Mouse (Mus musculus): Measurements from ENCODE around the gene Fgf8.

The Fgf8 gene

DNA sequence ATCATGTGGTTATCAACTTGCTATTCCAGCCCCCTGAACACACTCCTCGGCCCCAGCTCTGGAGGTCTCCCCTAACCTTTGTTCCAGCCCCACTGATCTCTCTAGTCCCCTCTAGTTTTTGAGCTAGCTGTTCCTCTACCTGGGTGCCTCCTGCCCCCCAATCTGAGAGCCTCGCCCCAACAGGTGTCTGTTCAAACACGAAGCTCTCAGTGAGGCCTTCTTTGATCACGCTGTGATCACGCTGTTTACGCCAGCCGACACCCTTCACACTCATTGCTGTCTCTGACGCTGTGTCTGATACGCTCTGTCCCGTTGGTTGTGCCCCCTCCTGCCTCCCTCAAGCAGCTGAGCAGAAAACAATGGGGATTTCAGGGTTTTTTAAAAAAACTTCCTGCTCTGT lies 9.2 kb downstream of the Fgf8 start:
- in situ Hi-C loops (cut with MboI; ENCODE audit: low sequenced_read_pairs), result loop anchor here (25.0 kb wide), 1 partner anchor 521 kb away; no protein-coding TSS in a partner anchor

DNA sequence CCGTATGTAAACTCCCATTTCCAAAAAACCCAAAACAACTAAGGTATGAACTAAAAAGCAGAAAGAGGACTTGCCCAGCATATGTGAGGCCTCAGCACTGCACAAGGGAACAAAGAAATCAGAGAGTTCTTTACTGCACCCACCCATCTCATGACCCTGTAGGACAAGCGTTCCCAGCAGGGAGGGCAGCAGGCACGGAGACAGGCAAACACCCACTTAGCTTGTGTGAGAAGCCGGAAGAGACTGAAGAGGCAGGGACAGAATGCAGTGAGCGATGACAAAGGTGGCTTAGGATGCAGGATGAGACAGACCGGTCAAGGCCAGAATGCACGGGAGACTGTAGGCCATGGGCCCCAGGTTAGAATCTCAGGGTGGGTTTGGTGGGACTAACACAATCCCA lies 11.1 kb downstream of the Fgf8 start:
- in situ Hi-C loops (cut with MboI; ENCODE audit: low sequenced_read_pairs), result loop anchor here (25.0 kb wide), 1 partner anchor 519 kb away; no protein-coding TSS in a partner anchor

- in situ Hi-C loops (cut with MboI; ENCODE audit: low sequenced_read_pairs), result loop anchor here (25.0 kb wide), 1 partner anchor 518 kb away; no protein-coding TSS in a partner anchor
Measured at GRCm38 (mm10) chr19:45730042-45730441, 12.7 kb downstream of the Fgf8 start.

GRCm38 (mm10) chr19:45727231-45727630 lies 15.5 kb downstream of the Fgf8 start:
- in situ Hi-C loops (cut with MboI; ENCODE audit: low sequenced_read_pairs), result loop anchor here (25.0 kb wide), 1 partner anchor 515 kb away; no protein-coding TSS in a partner anchor

- in situ Hi-C loops (cut with MboI; ENCODE audit: low sequenced_read_pairs), result loop anchor here (25.0 kb wide), 1 partner anchor 513 kb away; no protein-coding TSS in a partner anchor
Measured at GRCm38 (mm10) chr19:45725677-45726277, 16.9 kb downstream of the Fgf8 start.

DNA sequence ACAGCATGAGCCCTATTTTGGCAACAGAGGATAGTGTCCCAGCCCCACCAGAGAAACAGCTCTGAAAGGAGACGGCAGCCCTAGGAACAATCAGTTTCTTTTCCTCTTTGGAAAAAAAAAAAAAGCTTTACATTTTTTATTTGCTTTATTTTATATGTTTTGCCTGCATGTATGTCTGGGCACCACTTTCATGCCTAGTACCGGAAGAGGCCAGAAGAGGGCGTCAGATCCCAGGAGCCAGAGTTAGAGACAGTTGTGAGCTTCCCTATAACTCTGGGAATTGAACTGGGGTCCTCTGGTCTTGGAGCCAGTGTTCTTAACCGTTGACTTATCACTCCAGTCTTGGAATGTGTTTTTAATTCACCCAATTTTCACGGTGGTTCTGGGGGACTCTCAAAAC lies 20.5 kb downstream of the Fgf8 start:
- in situ Hi-C loops (cut with MboI; ENCODE audit: low sequenced_read_pairs), result no loop called here

GRCm38 (mm10) chr19:45718286-45718685 lies 24.4 kb downstream of the Fgf8 start:
- in situ Hi-C loops (cut with MboI; ENCODE audit: low sequenced_read_pairs), result no loop called here

- in situ Hi-C loops (cut with MboI; ENCODE audit: low sequenced_read_pairs), result no loop called here
Measured at GRCm38 (mm10) chr19:45717493-45718220, 25.1 kb downstream of the Fgf8 start.

DNA sequence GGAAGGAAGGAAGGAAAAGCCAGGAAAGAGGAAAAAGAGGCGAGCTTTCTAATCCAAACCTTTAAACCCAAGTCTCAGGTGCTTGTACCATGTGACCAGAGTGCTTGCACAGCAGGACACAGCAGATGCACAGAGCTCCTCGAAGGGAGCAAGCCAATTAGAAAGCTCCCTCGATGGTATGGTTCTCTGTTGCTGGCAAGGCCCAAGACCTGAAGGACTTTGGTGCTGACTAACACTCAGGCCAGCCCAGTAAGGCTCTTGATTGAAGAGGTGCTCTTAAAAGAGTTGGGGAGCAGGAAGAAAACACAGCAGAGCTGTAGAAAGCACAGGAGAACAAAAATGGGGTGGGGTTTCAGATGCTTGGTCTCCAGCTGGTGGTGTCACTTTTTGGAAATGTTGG lies 34.0 kb downstream of the Fgf8 start:
- in situ Hi-C loops (cut with MboI; ENCODE audit: low sequenced_read_pairs), result no loop called here

DNA sequence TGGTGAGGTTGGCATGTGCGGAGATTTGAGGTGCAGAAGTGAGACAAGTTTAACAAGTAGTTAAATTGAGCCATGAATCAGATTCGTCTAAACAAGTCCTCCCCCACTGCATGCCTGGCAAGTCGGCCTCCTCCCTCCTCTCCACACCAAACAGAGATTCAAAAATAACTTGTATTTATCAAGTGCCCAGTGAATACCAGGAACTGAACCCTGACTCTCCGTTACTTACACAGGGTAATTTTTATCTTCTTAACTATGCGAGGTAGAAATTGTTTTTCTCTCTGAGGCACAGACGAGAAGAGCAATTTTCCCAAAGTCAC lies 46.5 kb downstream of the Fgf8 start:
- in situ Hi-C loops (cut with MboI; ENCODE audit: low sequenced_read_pairs), result no loop called here

DNA sequence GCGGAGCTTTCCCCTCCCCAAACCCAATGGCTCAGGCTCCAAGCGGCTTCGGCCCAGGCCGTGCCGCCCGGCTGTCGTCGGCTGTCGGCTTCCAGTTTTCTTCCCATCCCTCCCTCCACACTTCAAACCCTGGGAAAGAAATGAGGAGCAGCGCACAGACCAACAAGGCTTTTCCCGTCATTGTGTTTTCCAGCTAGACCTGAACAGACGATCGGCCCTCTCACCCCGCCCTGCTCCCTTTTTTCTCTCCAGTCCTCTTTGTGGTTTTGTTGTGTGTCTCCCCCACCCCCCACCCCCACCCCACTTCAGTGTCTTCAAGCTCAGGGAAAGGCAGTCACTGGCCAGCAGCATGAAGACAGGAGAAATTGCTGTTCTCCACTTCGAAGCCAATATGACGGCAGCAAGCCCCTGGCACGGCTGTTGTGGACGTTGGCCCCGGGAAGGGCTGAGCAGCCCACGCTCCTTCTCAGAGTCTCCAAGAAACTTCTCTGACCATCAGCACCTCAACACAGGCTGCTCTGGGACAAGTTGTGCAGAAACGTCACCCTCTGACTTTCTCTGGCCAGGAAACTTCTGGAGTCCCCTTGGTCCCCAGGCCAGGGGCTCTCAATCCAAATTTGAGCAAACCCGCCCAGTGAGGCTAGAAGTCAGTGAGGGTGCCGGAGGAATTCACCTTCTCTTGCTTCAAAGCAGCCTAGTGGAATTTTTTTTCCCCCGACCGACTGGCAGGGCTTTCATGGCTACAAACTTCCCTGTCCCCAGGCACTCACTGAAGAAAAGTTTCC lies 47.0 kb downstream of the Fgf8 start:
- in situ Hi-C loops (cut with MboI; ENCODE audit: low sequenced_read_pairs), result no loop called here

DNA sequence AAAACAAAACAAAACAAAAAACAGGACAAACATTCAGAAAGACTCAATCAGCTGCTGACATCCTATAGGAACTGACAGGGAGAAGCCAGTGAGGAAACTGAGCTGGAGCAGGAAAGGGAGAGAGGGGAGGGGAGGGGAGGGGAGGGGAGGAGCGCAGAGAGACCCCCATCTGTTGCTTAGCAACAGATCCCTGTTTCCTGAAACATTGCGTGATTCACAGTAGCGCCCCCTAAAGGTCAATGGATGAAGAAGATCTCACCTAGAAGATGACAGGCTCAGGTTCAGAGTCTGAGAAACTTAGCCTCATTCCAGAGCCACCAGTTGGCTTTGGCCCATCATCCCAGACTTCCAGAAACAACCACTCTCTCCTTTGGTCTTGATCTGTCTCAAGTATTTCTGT lies 48.7 kb downstream of the Fgf8 start:
- in situ Hi-C loops (cut with MboI; ENCODE audit: low sequenced_read_pairs), result no loop called here

DNA sequence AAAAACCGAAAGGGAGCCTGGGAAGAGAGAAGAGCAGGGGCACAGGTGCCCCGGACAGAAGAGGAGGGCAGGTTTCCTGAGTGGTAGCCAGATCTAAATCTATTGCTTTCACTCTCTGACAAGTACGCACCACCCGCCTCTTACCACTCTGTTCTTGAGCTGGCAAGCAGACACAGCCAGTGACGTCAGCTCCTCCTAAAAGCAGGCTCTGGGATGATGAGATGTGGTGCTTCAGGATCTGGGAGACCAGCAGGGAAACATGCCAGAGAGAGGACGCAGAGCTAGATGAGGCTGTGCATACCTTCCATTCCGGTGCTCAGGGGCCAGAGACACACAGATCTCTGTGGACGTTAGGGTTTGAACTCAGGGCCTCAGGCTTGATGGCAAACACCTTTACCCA lies 50.5 kb downstream of the Fgf8 start:
- in situ Hi-C loops (cut with MboI; ENCODE audit: low sequenced_read_pairs), result no loop called here

- in situ Hi-C loops (cut with MboI; ENCODE audit: low sequenced_read_pairs), result no loop called here
Measured at GRCm38 (mm10) chr19:45691001-45691535, 51.6 kb downstream of the Fgf8 start.

DNA sequence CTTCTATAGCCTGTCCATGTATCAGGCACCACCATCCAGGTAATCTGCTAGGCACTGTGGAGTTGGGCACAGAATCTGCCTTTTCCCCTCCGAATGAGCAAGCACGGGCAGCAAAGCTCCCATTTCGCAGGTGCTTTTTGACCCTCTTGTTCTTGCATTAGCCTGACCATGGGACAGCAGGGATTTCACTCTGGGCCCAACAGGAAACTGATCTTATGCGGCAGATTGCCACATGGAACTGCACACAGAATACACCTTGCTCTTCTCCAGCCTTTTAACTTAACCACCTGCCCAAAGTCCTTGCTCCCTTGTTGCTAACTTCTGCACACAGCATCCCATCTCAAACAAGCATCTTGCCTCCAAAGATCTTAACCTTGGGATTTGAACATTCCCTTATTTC lies 55.7 kb downstream of the Fgf8 start:
- in situ Hi-C loops (cut with MboI; ENCODE audit: low sequenced_read_pairs), result no loop called here
